Mouse (Mus musculus) c-Kit-negative CD71-positive TER-119-positive erythroid progenitor cells, embryonic 14.5 days (primary cell): Measurements from ENCODE around the gene Vps26c.

Experiments used
- DNase-seq: peaks from one replicate; pipeline ENCODE4 v3.0.0-alpha.2; 2013; ENCODE audit warnings: low read depth, low spot score

The Vps26c gene

GRCm38 (mm10) chr16:94549813-94550212, 23.2 kb upstream of the Vps26c start:
- no peak for DNase-seq

- DNase-seq: no peak
Observed at GRCm38 (mm10) chr16:94545781-94546562, 19.3 kb upstream of the Vps26c start.

DNA sequence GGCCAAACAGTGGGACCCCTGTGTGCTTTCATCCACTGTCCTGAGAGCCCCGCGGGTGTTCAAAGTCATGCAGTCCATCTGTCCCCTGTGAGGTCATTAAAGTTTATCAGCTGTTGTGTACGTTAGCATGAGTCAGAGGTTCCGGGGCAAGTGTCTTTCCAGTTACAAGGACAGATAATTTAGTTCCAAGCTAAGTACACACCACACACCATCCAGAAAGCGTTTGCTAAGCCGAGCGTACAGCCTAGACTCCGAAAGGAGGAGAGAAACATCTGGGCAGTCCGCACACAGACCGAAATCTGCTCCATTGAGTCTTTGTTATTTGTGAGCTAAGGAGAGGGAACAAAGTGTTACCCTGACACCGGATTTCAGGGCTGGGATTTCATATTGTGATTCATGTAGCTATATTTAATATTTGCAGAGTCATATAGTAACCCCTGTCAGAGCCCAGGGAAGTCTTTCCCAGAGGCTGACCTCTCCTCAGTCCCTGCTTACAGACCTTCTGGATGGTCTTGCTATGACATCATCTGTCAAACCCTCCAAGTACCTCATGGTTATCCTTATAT, 18.0 kb upstream of the Vps26c start:
- DNase-seq: no peak

DNA sequence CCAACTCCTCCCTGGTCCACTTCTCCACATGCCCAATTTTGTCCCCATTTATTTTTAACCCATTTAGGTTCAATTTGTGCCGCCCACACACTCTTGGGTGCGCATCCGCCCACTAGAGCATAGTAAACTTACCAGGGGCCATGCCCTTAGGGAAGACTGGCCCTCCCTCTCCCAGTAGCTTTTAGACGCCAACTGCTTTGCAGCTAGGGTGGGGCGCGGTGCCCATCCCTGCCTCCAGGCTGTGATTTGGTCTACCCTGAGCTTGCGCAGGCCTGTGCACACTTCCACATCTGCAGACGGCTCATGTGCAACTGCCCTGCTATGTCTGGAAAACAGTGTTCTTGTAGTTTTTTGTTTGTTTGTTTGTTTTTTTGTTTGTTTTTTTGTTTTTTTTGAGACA, 16.3 kb upstream of the Vps26c start:
- no peak for DNase-seq

DNA sequence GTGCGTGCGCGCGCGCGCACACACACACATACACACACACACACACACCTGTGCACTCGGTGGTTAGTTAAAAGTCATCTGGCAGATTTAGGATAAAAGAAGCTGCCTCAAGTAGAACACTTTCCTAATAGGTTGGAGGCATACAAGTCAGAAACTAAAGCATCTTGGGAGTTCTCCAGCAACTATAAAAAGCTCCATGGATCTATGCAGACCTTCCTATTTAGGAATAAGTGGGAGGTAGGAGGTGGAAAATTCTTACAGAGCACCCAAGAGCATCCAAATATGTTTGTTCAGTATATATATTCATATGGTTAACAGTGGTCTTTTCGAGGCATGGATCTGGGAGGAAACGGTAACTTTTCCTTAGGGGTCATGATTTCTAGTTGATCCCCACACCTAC, 13.5 kb upstream of the Vps26c start:
- no peak for DNase-seq

- DNase-seq: no peak
Observed at GRCm38 (mm10) chr16:94537159-94537527, 10.5 kb upstream of the Vps26c start.

- no peak for DNase-seq
Observed at GRCm38 (mm10) chr16:94536417-94537158, 10.0 kb upstream of the Vps26c start.

- DNase-seq: no peak
Observed at GRCm38 (mm10) chr16:94535716-94536115, 9.1 kb upstream of the Vps26c start.

DNA sequence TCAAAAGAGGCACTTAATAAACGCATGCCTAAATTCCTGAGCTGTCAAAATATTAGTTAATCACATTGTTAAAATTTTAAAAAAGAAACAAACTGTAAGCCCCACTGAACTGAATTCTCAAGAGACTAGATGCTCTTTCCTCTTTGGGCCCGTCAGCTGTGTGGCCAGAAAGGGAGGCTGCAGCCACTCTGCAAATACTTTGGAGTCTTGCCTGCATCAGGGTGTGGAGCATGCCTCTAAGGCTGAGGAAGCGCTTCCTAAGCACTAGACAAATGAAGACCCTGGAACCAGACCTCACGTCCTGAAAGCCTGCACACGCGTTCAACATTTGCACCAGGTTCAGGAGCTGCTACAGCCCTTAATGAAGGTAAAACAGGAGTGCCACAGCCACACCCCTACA, 7.0 kb upstream of the Vps26c start:
- DNase-seq: no peak

DNA sequence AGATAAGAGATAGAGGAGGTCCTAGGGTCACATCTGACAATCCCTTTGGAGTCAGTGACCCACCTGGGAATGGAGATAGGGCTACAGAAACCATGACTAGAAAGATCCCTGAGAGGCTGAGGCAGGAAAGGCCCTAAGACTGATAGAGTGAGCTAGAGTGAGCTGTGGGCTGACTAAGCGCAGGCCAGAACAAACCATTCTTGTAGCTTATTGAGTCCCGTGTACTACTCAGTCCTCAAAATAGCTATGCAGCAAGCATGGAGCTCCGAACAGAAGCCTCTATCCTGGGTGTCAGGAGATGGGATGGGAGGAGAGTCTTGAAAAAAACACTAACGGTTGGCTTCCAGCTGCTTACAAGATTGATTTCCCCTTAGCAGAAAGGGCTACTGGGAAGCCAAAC, 4.6 kb upstream of the Vps26c start:
- DNase-seq: no peak

GRCm38 (mm10) chr16:94527546-94527945, 916 bp upstream of the Vps26c start:
- DNase-seq: no peak

GRCm38 (mm10) chr16:94527152-94527534, 513 bp upstream of the Vps26c start:
- DNase-seq: no peak

DNA sequence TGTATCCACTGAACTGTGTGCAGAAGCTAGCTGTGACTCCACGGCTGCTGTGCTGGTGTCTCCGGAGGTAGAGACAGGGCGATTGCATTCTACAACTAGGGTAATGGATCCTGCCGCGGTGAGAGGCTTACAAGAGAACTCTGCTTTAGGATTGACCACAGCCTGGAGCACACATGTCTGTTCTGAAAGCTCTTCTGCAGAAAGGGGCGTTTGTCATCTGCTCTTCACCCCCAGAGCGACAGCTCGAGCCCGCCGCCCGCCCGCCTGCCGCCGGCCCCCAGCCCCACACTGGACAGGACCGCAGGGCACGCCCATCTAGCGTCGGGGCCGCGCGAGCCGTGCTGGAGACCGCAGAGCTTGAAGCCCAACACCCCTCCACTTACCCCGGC, 681 bp downstream of the Vps26c start:
- DNase-seq: no peak

DNA sequence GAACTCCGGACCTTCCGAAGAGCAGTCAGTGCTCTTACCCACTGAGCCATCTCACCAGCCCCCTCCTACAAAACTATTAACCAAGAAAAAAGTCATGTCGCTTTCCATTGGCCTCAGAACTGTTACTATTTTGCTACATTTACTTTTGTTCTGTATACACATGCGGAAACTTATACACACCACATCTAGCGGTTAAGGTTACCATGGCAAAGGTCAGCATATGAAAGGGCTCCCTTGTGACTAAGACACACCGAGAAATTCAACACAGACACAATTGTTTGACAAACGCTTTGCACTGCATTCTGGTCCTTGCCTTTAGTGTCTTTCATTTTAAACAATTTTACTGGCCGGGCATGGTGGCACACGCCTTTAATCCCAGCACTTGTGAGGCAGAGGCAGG, 1.9 kb downstream of the Vps26c start:
- no peak for DNase-seq

DNA sequence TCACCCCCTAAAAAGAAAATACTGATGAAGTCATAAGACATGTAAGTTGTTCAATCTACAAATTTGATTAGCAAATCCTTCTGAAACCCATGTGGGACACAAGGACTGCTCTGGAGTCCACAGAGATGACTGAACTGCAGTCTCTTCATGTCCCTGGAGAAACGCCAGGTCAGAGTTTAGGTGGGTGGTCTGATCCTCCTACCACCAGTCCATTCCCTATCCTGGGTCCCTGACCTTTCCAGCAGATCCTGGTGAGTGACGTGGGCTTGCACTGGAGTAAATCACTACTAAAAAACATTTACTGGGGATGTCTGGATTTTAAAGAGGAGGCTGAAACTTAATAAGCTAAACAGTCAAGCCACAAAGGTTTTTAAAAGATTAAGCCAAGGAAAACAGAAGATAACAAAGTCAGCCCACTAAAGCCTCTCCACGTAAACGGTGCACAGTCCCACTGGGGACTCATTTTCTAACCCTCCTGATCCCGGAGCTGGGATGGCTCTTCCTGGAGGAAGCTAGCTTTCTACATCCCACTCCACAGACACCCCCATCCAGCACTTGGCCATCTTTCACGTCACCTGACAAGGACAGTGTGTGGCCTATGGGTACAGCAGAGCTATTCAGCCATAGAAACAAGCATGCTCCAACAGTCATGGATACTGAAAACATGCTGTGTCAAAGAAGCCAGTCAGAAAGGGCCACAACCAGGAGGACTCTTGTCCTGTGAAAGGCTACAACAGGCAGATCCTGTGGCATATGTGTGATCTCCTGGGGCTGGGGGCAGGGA, 2.8 kb downstream of the Vps26c start:
- DNase-seq: no peak

GRCm38 (mm10) chr16:94519028-94519427, 7.6 kb downstream of the Vps26c start:
- DNase-seq: no peak

- no peak for DNase-seq
Observed at GRCm38 (mm10) chr16:94517606-94518005, 9.0 kb downstream of the Vps26c start.

DNA sequence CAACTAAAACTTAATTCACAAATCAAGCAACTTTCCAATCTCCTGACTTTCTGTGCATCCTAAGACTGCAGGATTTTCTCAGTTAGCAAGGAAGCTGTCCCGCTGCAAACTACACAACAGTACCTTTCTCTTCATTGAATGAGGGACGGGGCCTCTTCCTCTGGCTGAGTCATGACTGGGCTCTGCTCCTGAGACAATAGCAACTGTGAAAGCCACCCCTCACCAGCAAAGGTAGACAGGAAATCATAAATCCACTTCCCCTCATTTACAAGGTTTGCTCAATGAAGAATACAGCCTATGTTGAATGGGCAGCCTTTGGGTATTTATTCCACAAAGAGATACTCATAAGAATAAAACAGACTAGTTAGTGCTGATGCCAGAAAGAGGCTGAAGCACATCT, 16.6 kb downstream of the Vps26c start:
- no peak for DNase-seq

DNA sequence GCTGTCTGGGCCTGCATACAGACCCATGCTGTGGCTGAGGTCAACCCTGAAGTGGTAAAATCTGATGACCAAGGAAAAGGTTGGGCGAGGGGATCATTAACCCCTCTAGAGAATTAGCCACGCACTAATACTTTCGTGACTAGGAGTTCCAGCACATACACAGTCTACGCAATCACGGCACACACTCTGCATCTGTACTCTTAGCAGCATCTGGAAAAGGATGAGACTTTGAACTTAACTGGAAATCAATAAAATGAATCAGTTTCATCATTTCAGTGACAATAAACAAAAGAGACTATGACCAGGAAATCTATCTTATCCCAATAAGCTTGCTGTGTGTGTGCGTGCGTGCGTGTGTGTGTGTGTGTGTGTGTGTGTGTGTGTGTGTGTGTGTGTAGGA, 17.9 kb downstream of the Vps26c start:
- DNase-seq: no peak

- DNase-seq: no peak
Observed at GRCm38 (mm10) chr16:94507071-94507470, 19.6 kb downstream of the Vps26c start.

DNA sequence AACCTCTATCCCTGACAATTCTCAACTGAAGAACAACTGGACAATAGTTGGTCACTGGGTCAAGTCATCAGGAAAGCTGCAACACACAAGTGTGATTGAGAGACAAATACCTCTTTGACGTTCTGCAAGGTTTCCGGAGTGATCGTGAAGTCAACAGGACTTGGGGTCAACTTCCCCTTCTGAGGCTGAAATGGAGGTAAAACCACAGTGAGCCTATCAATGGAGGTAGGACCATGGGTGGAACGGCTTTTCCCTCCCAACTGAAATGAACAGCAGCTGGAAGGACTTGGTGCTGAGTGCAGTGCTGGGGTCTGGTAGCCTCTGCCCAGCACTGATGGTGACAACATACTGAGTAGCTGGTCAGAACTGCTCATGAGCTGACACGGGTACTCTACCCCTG, 22.4 kb downstream of the Vps26c start:
- no peak for DNase-seq

GRCm38 (mm10) chr16:94497911-94498310, 28.7 kb downstream of the Vps26c start:
- DNase-seq: no peak
